Mouse (Mus musculus) ES-Bruce4 (cell line): Measurements from ENCODE around the gene Hnrnpa0. TPM values are rescaled to one million over a fixed set of nuclear protein-coding genes. Genes with fewer than 3 reads are reported as not detected.

ENCODE experiments used
- H3K27ac ChIP-seq: 2 replicates; pipeline ENCODE4 v1.5.1; 2012; ENCODE audit warnings: low read length, inconsistent platforms; ENCODE audit not compliant: insufficient read depth
- H3K27me3 ChIP-seq: 2 replicates; pipeline ENCODE4 v1.6.1; 2012; ENCODE audit warnings: mild to moderate bottlenecking, low read length, inconsistent platforms; ENCODE audit not compliant: control insufficient read depth, poor library complexity, insufficient read depth, severe bottlenecking
- H3K36me3 ChIP-seq: 2 replicates; pipeline ENCODE4 v1.6.1; 2012; ENCODE audit warnings: inconsistent platforms, mild to moderate bottlenecking, low read length, moderate library complexity; ENCODE audit not compliant: control insufficient read depth, poor library complexity, insufficient read depth, severe bottlenecking
- H3K4me1 ChIP-seq: one replicate; pipeline ENCODE4 v1.8.1; 2011; ENCODE audit warnings: low read length; ENCODE audit not compliant: control insufficient read depth, insufficient read depth
- H3K4me3 ChIP-seq: 2 replicates; pipeline ENCODE4 v1.5.1; 2011; ENCODE audit warnings: low read depth, mild to moderate bottlenecking, low read length
- H3K9ac ChIP-seq: 2 replicates; pipeline ENCODE4 v1.6.1; 2012; ENCODE audit warnings: low read depth, mild to moderate bottlenecking, inconsistent platforms; ENCODE audit not compliant: poor library complexity, severe bottlenecking
- H3K9me3 ChIP-seq: replicated peaks from 2 replicates; pipeline ENCODE4 v1.6.1; 2012; ENCODE audit warnings: mild to moderate bottlenecking, low read length, inconsistent platforms; ENCODE audit not compliant: control insufficient read depth, poor library complexity, insufficient read depth, severe bottlenecking
- CTCF ChIP-seq: IDR thresholded peaks from one replicate; pipeline ENCODE4 v1.8.1; 2011; ENCODE audit warnings: low read depth, low read length
- EP300 ChIP-seq: IDR thresholded peaks from 2 replicates; pipeline ENCODE4 v1.6.1; 2011; ENCODE audit warnings: low read depth, low read length; ENCODE audit not compliant: insufficient read depth
- POLR2A ChIP-seq: IDR thresholded peaks from one replicate; pipeline ENCODE4 v1.8.1; 2011; ENCODE audit warnings: low read length; ENCODE audit not compliant: insufficient read depth
- polyA plus RNA-seq: library from polyadenylated mRNA; stranded (reverse); fragments of >200 nt; gene quantifications from 2 replicates; pipeline ENCODE4 v1.2.4, GENCODE M21; 2011; ENCODE audit warnings: low read depth; ENCODE audit not compliant: missing spikeins, insufficient read depth, insufficient read length

Hnrnpa0 gene
- polyA plus RNA-seq: 166 and 181 TPM in 2 replicates

- H3K27ac ChIP-seq: peak within 1 kb of the TSS; percentile 89
- H3K4me1 ChIP-seq: no peaks in the 10 kb centered on the region
- TF ChIP-seq POLR2A (no peak), EP300 (no peak), CTCF (no peak)
- no peaks in the 10 kb centered on the region for H3K27me3 ChIP-seq
- peak within 1 kb of the TSS; percentile 95 for H3K4me3 ChIP-seq
- H3K9ac ChIP-seq: peak within 1 kb of the TSS; percentile 95
- H3K9me3 ChIP-seq: no peaks in the 10 kb centered on the region
- H3K36me3 ChIP-seq: peaks cover 17% of the 10 kb centered on the region
Measured at GRCm38 (mm10) chr13:58128396-58128767, at the start of gene Hnrnpa0. Gene Hnrnpa0, minus strand, starts transcription at chr13:58128556.

DNA sequence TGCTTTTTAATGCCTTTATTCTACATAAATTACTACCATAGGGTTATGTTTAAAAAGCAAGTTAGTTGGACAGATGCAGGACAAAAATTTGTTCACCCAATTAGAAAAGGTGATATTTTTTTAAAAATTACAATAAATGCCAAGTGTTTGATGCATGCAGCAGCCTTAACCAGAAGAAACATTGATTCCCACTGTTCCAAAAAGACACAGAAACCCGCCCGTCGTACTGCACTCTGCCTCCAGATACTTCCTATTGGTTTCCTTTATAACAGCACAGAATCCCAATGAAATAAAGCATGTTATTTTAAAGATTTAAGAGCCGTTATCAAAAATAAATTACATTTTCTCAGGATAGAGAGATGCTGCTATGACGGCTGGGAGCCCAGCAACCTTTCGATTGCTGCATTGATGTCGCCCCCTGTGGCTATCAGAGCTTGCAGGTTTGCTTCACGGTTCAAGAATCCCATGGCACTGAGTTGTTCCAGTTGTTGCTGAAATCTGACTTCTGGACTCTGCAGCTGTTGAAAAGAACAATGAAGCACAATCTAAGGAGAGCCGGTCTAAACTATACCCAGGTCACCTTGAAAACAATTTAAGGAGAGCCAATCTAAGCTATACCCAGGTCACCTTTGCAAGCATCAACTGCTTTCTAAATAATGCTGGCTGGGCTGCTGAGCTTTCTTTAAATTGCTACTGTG lies 49.3 kb upstream of the Hnrnpa0 start:
- Histone ChIP-seq H3K36me3 (peaks cover 31% of the 10 kb centered on the region; the same call in 1 of the 2 replicates), H3K4me1 (no peaks in the 10 kb centered on the region), H3K27me3 (no peaks in the 10 kb centered on the region), H3K27ac (no peak overlapping the region), H3K9me3 (no peaks in the 10 kb centered on the region), H3K4me3 (no peak overlapping the region), H3K9ac (no peak overlapping the region)
- TF ChIP-seq EP300 (no peak), CTCF (no peak), POLR2A (no peak)

GRCm38 (mm10) chr13:58176105-58176504 lies 47.7 kb upstream of the Hnrnpa0 start:
- H3K36me3 ChIP-seq: peaks cover 26% of the 10 kb centered on the region; the same call in 1 of the 2 replicates
- TF ChIP-seq POLR2A: no peak
- no peak for TF ChIP-seq EP300
- no peak for TF ChIP-seq CTCF

GRCm38 (mm10) chr13:58168119-58168518 lies 39.8 kb upstream of the Hnrnpa0 start:
- no peak overlapping the region for H3K27ac ChIP-seq
- H3K4me1 ChIP-seq: no peaks in the 10 kb centered on the region
- H3K9me3 ChIP-seq: no peaks in the 10 kb centered on the region
- no peaks in the 10 kb centered on the region for H3K36me3 ChIP-seq
- H3K9ac ChIP-seq: no peak overlapping the region
- no peaks in the 10 kb centered on the region for H3K27me3 ChIP-seq
- H3K4me3 ChIP-seq: no peak overlapping the region
- TF ChIP-seq POLR2A: no peak
- TF ChIP-seq EP300: no peak
- no peak for TF ChIP-seq CTCF

More at GRCm38 (mm10) chr13:58176105-58176504, 47.7 kb upstream of the Hnrnpa0 start:
- Histone ChIP-seq H3K27ac (no peak overlapping the region), H3K27me3 (no peaks in the 10 kb centered on the region), H3K9ac (no peak overlapping the region), H3K4me3 (no peak overlapping the region), H3K9me3 (no peaks in the 10 kb centered on the region), H3K4me1 (no peaks in the 10 kb centered on the region)

GRCm38 (mm10) chr13:58163343-58163742 lies 35.0 kb upstream of the Hnrnpa0 start:
- no peaks in the 10 kb centered on the region for H3K9me3 ChIP-seq
- no peak overlapping the region for H3K27ac ChIP-seq
- H3K36me3 ChIP-seq: 0 out of 2 replicates have a peak, but pooled peaks cover 4% of the 10 kb centered on the region
- TF ChIP-seq EP300: no peak
- no peak for TF ChIP-seq POLR2A
- no peak for TF ChIP-seq CTCF
- no peak overlapping the region for H3K4me3 ChIP-seq
- no peaks in the 10 kb centered on the region for H3K4me1 ChIP-seq
- no peaks in the 10 kb centered on the region for H3K27me3 ChIP-seq
- no peak overlapping the region; the same call in 1 of the 2 replicates for H3K9ac ChIP-seq

DNA sequence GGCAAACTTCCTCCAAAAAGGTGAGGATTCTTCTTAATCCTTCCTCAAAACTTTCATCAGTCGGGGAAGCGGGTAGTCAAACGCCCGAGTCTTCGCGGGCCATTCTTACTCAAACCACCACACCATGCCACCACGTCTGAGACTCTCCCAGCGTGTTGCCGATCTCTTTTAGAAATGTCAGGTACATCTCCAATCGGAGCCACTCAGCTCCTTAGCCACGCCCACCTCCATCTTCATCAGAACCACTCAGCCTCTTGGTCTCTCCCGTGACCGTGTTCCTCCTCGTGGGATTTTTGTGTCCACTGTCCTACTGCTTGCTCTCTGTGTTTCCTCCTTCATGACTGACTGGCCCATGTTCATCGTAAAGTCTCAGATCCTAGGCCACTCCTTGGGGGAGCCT lies 32.4 kb upstream of the Hnrnpa0 start:
- H3K27ac ChIP-seq: no peak overlapping the region
- H3K4me1 ChIP-seq: no peaks in the 10 kb centered on the region
- H3K9ac ChIP-seq: no peak overlapping the region
- no peak overlapping the region for H3K4me3 ChIP-seq
- H3K36me3 ChIP-seq: 0 out of 2 replicates have a peak, but pooled peaks cover 4% of the 10 kb centered on the region
- H3K9me3 ChIP-seq: no peaks in the 10 kb centered on the region
- TF ChIP-seq EP300 (no peak), POLR2A (no peak), CTCF (no peak)
- no peaks in the 10 kb centered on the region for H3K27me3 ChIP-seq
